Mouse (Mus musculus) CH12.LX (cell line): ENCODE results near the gene Olfr1412. TPM values are rescaled to one million over a fixed set of nuclear protein-coding genes. Genes with fewer than 3 reads are reported as not detected.

Experiments
- DNase-seq: peaks from one replicate; pipeline ENCODE4 v3.0.0-alpha.2; 2013; ENCODE audit errors: extremely low read depth
- H3K27ac ChIP-seq: 2 replicates; pipeline ENCODE4 v1.5.1; 2012; ENCODE audit warnings: low read depth, mild to moderate bottlenecking, control low read depth, moderate library complexity; ENCODE audit not compliant: insufficient read depth
- H3K27me3 ChIP-seq: replicated peaks from 2 replicates; pipeline ENCODE3; 2012; ENCODE audit warnings: inconsistent platforms
- H3K36me3 ChIP-seq, 2 experiments: replicated peaks in 1 of 2; 2 replicates each; pipeline versions ENCODE3 to v1.6.1; 2012; ENCODE audit warnings: inconsistent platforms in 1 of 2, low read length in 1 of 2, mild to moderate bottlenecking in 1 of 2, mixed read lengths in 1 of 2, moderate library complexity in 1 of 2; ENCODE audit not compliant: control insufficient read depth in 1 of 2, insufficient read depth in 1 of 2
- H3K4me1 ChIP-seq, 2 experiments: 2 replicates each; pipeline ENCODE4 v1.6.1; 2012; ENCODE audit warnings: inconsistent platforms in 1 of 2, moderate library complexity in 1 of 2; ENCODE audit not compliant: insufficient read depth in 2 of 2, control insufficient read depth in 1 of 2
- H3K4me2 ChIP-seq: 2 replicates; pipeline ENCODE4 v1.6.1; 2012; ENCODE audit warnings: low read depth, mild to moderate bottlenecking, control low read depth; ENCODE audit not compliant: poor library complexity, insufficient read depth, severe bottlenecking
- H3K4me3 ChIP-seq, 3 experiments: fragments of 150-350 bp in 1 of 3; sonication (generic) in 1 of 3; replicated peaks in 1 of 3; 2 replicates each; pipeline versions ENCODE3 to v1.5.1; 2011 to 2012; ENCODE audit warnings: low read depth in 2 of 3, low read length in 2 of 3, mild to moderate bottlenecking in 2 of 3, moderate library complexity in 2 of 3, control low read depth in 1 of 3, improper control_type of control experiment in 1 of 3, inconsistent platforms in 1 of 3, mixed read lengths in 1 of 3; ENCODE audit not compliant: poor library complexity in 1 of 3
- H3K79me2 ChIP-seq: replicated peaks from 2 replicates; pipeline ENCODE4 v1.6.1; 2012; ENCODE audit warnings: mild to moderate bottlenecking, moderate library complexity; ENCODE audit not compliant: control insufficient read depth, poor library complexity, insufficient read depth, severe bottlenecking; ENCODE audit errors: extremely low read depth
- H3K9ac ChIP-seq: 2 replicates; pipeline ENCODE4 v1.6.1; 2012; ENCODE audit warnings: low read depth, mild to moderate bottlenecking, control low read depth, moderate library complexity; ENCODE audit not compliant: insufficient read depth
- H3K9me3 ChIP-seq: replicated peaks from 2 replicates; pipeline ENCODE3; 2012; ENCODE audit warnings: low read length, inconsistent platforms, mixed read lengths
- CHD1 ChIP-seq: IDR thresholded peaks from 2 replicates; pipeline ENCODE4 v1.6.1; 2012; ENCODE audit warnings: low read depth, low read length, improper control_type of control experiment, inconsistent platforms
- ELF1 ChIP-seq: IDR thresholded peaks from 2 replicates; pipeline ENCODE4 v1.6.1; 2014; ENCODE audit warnings: low read depth, mild to moderate bottlenecking, inconsistent platforms, low read length, improper control_type of control experiment
- ETS1 ChIP-seq: conservative IDR thresholded peaks from 2 replicates; pipeline ENCODE4 v1.6.1; 2012; ENCODE audit warnings: low read depth, mild to moderate bottlenecking, inconsistent platforms, low read length, improper control_type of control experiment, moderate library complexity
- GABPA ChIP-seq: IDR thresholded peaks from 2 replicates; pipeline ENCODE4 v1.6.1; 2012; ENCODE audit warnings: low read depth, low read length, improper control_type of control experiment, inconsistent platforms; ENCODE audit not compliant: insufficient replicate concordance
- JUN ChIP-seq: IDR thresholded peaks from 2 replicates; pipeline ENCODE4 v1.6.1; 2011; ENCODE audit warnings: low read depth, mild to moderate bottlenecking, low read length, improper control_type of control experiment, moderate library complexity; ENCODE audit not compliant: insufficient read depth
- KAT2A ChIP-seq: IDR thresholded peaks from 2 replicates; pipeline ENCODE4 v1.6.1; 2012; ENCODE audit warnings: low read length, improper control_type of control experiment, inconsistent platforms; ENCODE audit not compliant: insufficient replicate concordance
- MAFK ChIP-seq: IDR thresholded peaks from 2 replicates; pipeline ENCODE4 v1.6.1; 2011; ENCODE audit warnings: low read length, improper control_type of control experiment; ENCODE audit not compliant: insufficient replicate concordance
- MAX ChIP-seq: IDR thresholded peaks from 2 replicates; pipeline ENCODE4 v1.6.1; 2011; ENCODE audit warnings: low read length, improper control_type of control experiment
- MAZ ChIP-seq: IDR thresholded peaks from 2 replicates; pipeline ENCODE4 v1.6.1; 2012; ENCODE audit warnings: low read depth, mild to moderate bottlenecking, inconsistent platforms, low read length, improper control_type of control experiment, moderate library complexity
- MEF2A ChIP-seq: IDR thresholded peaks from 2 replicates; pipeline ENCODE4 v1.6.1; 2014; ENCODE audit warnings: low read depth, mild to moderate bottlenecking, inconsistent platforms, low read length, improper control_type of control experiment, borderline replicate concordance
- MXI1 ChIP-seq: IDR thresholded peaks from 2 replicates; pipeline ENCODE4 v1.6.1; 2011; ENCODE audit warnings: mild to moderate bottlenecking, low read depth, low read length, improper control_type of control experiment
- PAX5 ChIP-seq: IDR thresholded peaks from 2 replicates; pipeline ENCODE4 v1.6.1; 2012; ENCODE audit warnings: low read length, inconsistent platforms, mixed read lengths
- RCOR1 ChIP-seq: conservative IDR thresholded peaks from 2 replicates; pipeline ENCODE4 v1.6.1; 2012; ENCODE audit warnings: low read depth, mild to moderate bottlenecking, inconsistent platforms, low read length, improper control_type of control experiment
- SIN3A ChIP-seq: IDR thresholded peaks from 2 replicates; pipeline ENCODE4 v1.6.1; 2012; ENCODE audit warnings: low read length, improper control_type of control experiment, inconsistent platforms
- SMC3 ChIP-seq: IDR thresholded peaks from 2 replicates; pipeline ENCODE4 v1.6.1; 2011; ENCODE audit warnings: low read depth, low read length, improper control_type of control experiment
- TBP ChIP-seq: conservative IDR thresholded peaks from 2 replicates; pipeline ENCODE4 v1.6.1; 2011; ENCODE audit warnings: low read depth, low read length, improper control_type of control experiment
- TCF12 ChIP-seq: IDR thresholded peaks from 2 replicates; pipeline ENCODE4 v1.6.1; 2014; ENCODE audit warnings: low read depth, mild to moderate bottlenecking, inconsistent platforms, low read length, improper control_type of control experiment
- UBTF ChIP-seq: IDR thresholded peaks from 2 replicates; pipeline ENCODE4 v1.6.1; 2012; ENCODE audit warnings: low read depth, mild to moderate bottlenecking, inconsistent platforms, low read length, improper control_type of control experiment, moderate library complexity
- USF2 ChIP-seq: conservative IDR thresholded peaks from 2 replicates; pipeline ENCODE4 v1.6.1; 2011; ENCODE audit warnings: low read depth, low read length, improper control_type of control experiment
- ZC3H11A ChIP-seq: IDR thresholded peaks from 2 replicates; pipeline ENCODE4 v1.6.1; 2012; ENCODE audit warnings: low read depth, mild to moderate bottlenecking, inconsistent platforms, low read length, improper control_type of control experiment
- ZKSCAN1 ChIP-seq: IDR thresholded peaks from 2 replicates; pipeline ENCODE4 v1.6.1; 2012; ENCODE audit warnings: low read depth, inconsistent platforms, low read length, improper control_type of control experiment, borderline replicate concordance
- dilution Hi-C: fragments of 300-500 bp; cut with MboI; formaldehyde crosslinking; loops from 2 replicates; pipeline ENCODE4 v1.14.3; 2020; ENCODE audit warnings: low sequenced_read_pairs; ENCODE audit not compliant: extremely low pct_unique_long_range_greater_than_20kb, extremely low pct_ligation_motif_present
- in situ Hi-C: fragments of 300-500 bp; cut with MboI; formaldehyde crosslinking; loops from 3 replicates; pipeline ENCODE4 v1.14.3; 2019; ENCODE audit warnings: low sequenced_read_pairs, low pct_ligation_motif_present, low pct_unique_long_range_greater_than_20kb, mixed read lengths
- polyA plus RNA-seq: library from polyadenylated mRNA; unstranded; fragments of >175 nt; gene quantifications from 2 replicates; pipeline ENCODE4 v1.2.1, GENCODE M21; 2012; ENCODE audit warnings: low read depth; ENCODE audit not compliant: insufficient read length
- total RNA-seq, 2 experiments: library from RNA; depleted of rRNA; stranded (reverse); fragments of 300-350 nt in 1 of 2; fragments of >200 nt in 1 of 2; gene quantifications; 2 replicates each; pipeline ENCODE4 v1.2.3; 2012 to 2014

Gene Olfr1412
- total and polyA plus RNA-seq, 3 experiments = not detected

GRCm38 (mm10) chr1:92605482-92605881 is 19.9 kb downstream of the Olfr1412 start, which contains the start of gene Olfr1410:
Gene Olfr1410, plus strand, starts transcription at chr1:92605782.
- H3K4me3 ChIP-seq = no peak within 1 kb of the TSS
- DNase-seq = no peak
- H3K79me2 ChIP-seq = no peaks in the 10 kb centered on the region
- in situ Hi-C loops = loop anchor here (10.0 kb wide), 1 partner anchor 691 kb away; no protein-coding TSS in a partner anchor
- peaks cover 5% of the 10 kb centered on the region for H3K9me3 ChIP-seq
- TF ChIP-seq MAZ (no peak), TBP (no peak), MAX (no peak), ELF1 (no peak), UBTF (no peak)
- no peak within 1 kb of the TSS for H3K4me2 ChIP-seq
- dilution Hi-C loops = no loop called here
- no peak within 1 kb of the TSS for H3K27ac ChIP-seq
- H3K27me3 ChIP-seq = peaks cover 94% of the 10 kb centered on the region
- H3K9ac ChIP-seq = no peak within 1 kb of the TSS
- peaks cover 0 to 2% of the 10 kb centered on the region in 2 experiments; a peak in 1 of 4 replicates for H3K4me1 ChIP-seq
- H3K36me3 ChIP-seq = no peaks in the 10 kb centered on the region

DNA sequence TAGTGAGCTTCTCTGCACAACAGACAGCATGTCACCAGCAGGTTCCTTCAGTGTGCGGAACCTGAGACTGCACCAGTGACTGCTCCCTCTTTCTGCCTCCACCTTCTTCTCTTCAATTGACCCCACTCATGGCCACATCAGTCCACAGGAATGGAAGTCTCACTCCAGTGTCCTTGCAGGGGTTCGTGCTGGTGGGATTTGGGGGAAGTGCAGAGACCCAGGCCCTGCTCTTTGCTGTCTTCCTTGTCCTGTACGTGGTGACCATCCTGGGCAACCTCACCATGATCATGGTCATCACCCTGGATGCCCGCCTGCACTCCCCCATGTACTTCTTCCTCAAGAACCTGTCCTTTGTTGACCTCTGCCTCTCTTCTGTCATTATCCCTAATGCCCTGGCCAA is 22.1 kb downstream of the Olfr1412 start:
- no peak for DNase-seq
- peaks cover 0 to 2% of the 10 kb centered on the region in 2 experiments; a peak in 1 of 4 replicates for H3K4me1 ChIP-seq
- no peaks in the 10 kb centered on the region for H3K36me3 ChIP-seq
- in situ Hi-C loops (loop anchor here (10.0 kb wide), 1 partner anchor 693 kb away; no protein-coding TSS in a partner anchor), dilution Hi-C loops (no loop called here)
- no peaks in the 10 kb centered on the region for H3K79me2 ChIP-seq
- TF ChIP-seq SMC3 (no peak), MEF2A (no peak), GABPA (no peak), CHD1 (no peak), TCF12 (no peak), MAX (no peak), JUN (no peak), TBP (no peak), ELF1 (no peak), ZC3H11A (no peak), SIN3A (no peak), ZKSCAN1 (no peak), MAFK (no peak), ETS1 (no peak), MXI1 (no peak), UBTF (no peak), PAX5 (no peak), RCOR1 (no peak), USF2 (no peak), KAT2A (no peak)
- no peak overlapping the region for H3K4me2 ChIP-seq
- H3K27me3 ChIP-seq = peaks cover 90% of the 10 kb centered on the region
- H3K9me3 ChIP-seq = peaks cover 6% of the 10 kb centered on the region
- no peak overlapping the region for H3K27ac ChIP-seq
- no peak overlapping the region for H3K4me3 ChIP-seq
- no peak overlapping the region for H3K9ac ChIP-seq
